Mouse (Mus musculus) liver, embryonic 16.5 days (tissue): ENCODE measurements around the gene Med21. TPM values are rescaled to one million over a fixed set of nuclear protein-coding genes. Genes with fewer than 3 reads are reported as not detected.
A peak's percentile ranks its signal among the peaks of the same experiment; 100 is the strongest.

Experiments used
- ATAC-seq: fragments of 200-750 bp; cut with Nextera tagmentation; 2 replicates; pipeline ENCODE4 v1.8.0; 2017; ENCODE audit warnings: low read depth, mild to moderate bottlenecking, moderate number of reproducible peaks, moderate library complexity
- H3K27ac ChIP-seq: fragments of 300-500 bp; sonication (generic); 2 replicates; pipeline ENCODE4 v1.5.1; 2014; ENCODE audit warnings: mild to moderate bottlenecking, low read length
- H3K27me3 ChIP-seq: fragments of 300-500 bp; sonication (generic); 2 replicates; pipeline ENCODE4 v1.6.1; 2014; ENCODE audit warnings: low read depth, low read length, mixed read lengths; ENCODE audit not compliant: control insufficient read depth, insufficient read depth
- H3K36me3 ChIP-seq: fragments of 300-500 bp; sonication (generic); 2 replicates; pipeline ENCODE4 v1.6.1; 2014; ENCODE audit warnings: mild to moderate bottlenecking; ENCODE audit not compliant: control insufficient read depth, insufficient read depth
- H3K4me1 ChIP-seq: fragments of 300-500 bp; sonication (generic); 2 replicates; pipeline ENCODE4 v1.6.1; 2014; ENCODE audit warnings: low read depth, low read length, mixed read lengths; ENCODE audit not compliant: control insufficient read depth
- H3K4me2 ChIP-seq: fragments of 300-500 bp; sonication (generic); 2 replicates; pipeline ENCODE4 v1.6.1; 2014; ENCODE audit warnings: low read depth, low read length, mixed read lengths
- H3K4me3 ChIP-seq: fragments of 300-500 bp; sonication (generic); 2 replicates; pipeline ENCODE4 v1.5.1; 2014; ENCODE audit warnings: low read depth, mild to moderate bottlenecking, low read length
- H3K9ac ChIP-seq: fragments of 300-500 bp; sonication (generic); 2 replicates; pipeline ENCODE4 v1.6.1; 2014; ENCODE audit warnings: low read depth, low read length
- H3K9me3 ChIP-seq: fragments of 300-500 bp; sonication (generic); replicated peaks from 2 replicates; pipeline ENCODE4 v1.6.1; 2016; ENCODE audit warnings: low read length; ENCODE audit not compliant: control insufficient read depth
- WGBS: fragments of 180-500 bp; shearing (Covaris S2); extraction: QIAGEN DNeasy Blood & Tissue Kit; methylation state at CpG from one replicate; pipeline ENCODE4 v1.1.7; 2014; ENCODE audit not compliant: insufficient replicate concordance; 5-methylcytosine and 5-hydroxymethylcytosine counted together
- polyA plus RNA-seq: library from polyadenylated mRNA; unstranded; fragments of >200 nt; fragmentation: Nextera tagmentation; extraction: Ambion mirVana; gene quantifications from 2 replicates; pipeline ENCODE4 v1.2.1, GENCODE M21; 2015

The Med21 gene
- polyA plus RNA-seq, 1 experiment from 2014 or later = 51.9 TPM

GRCm38 (mm10) chr6:146651431-146651830 lies 9.1 kb downstream of the Med21 start:
- Histone ChIP-seq H3K9me3 (no peaks in the 10 kb centered on the region), H3K27ac (no peak overlapping the region), H3K4me2 (no peak overlapping the region), H3K36me3 (peaks cover 5% of the 10 kb centered on the region), H3K27me3 (no peaks in the 10 kb centered on the region), H3K9ac (no peak overlapping the region), H3K4me1 (no peaks in the 10 kb centered on the region), H3K4me3 (no peak overlapping the region)
- no peak for ATAC-seq

DNA sequence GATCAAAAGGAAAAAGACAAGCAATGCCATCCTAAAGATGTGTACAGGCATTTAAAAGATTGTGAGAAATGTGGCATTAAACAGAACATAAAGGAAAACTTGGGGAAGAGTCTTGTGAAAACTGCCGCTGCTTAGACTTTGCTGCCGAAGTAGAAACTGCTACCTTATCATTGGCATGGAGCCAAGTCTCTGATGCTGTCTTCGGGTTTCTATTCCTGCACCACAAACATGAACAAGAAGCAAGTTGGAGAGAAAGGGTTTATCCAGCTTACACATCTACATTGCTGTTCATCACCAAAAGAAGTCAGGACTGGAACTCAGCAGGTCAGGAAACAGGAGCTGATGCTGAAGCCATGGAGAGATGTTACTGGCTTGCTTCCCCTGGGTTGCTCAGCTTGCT lies 10.8 kb downstream of the Med21 start:
- H3K27me3 ChIP-seq = no peaks in the 10 kb centered on the region
- H3K9ac ChIP-seq = no peak overlapping the region
- WGBS = 53% methylated on average over 3 of the region's 3 CpGs
- H3K27ac ChIP-seq = no peak overlapping the region
- no peaks in the 10 kb centered on the region for H3K9me3 ChIP-seq
- no peak for ATAC-seq
- no peak overlapping the region for H3K4me3 ChIP-seq
- H3K4me1 ChIP-seq = no peaks in the 10 kb centered on the region
- H3K36me3 ChIP-seq = peaks cover 5% of the 10 kb centered on the region
- no peak overlapping the region for H3K4me2 ChIP-seq

- ATAC-seq = no peak
- Histone ChIP-seq H3K36me3 (no peaks in the 10 kb centered on the region), H3K27ac (no peak overlapping the region), H3K27me3 (no peaks in the 10 kb centered on the region), H3K9ac (no peak overlapping the region), H3K4me2 (no peak overlapping the region), H3K4me3 (no peak overlapping the region), H3K4me1 (no peaks in the 10 kb centered on the region), H3K9me3 (no peaks in the 10 kb centered on the region)
- 44% methylated on average over 2 of the region's 2 CpGs for WGBS
Observed at GRCm38 (mm10) chr6:146660591-146660990, 18.2 kb downstream of the Med21 start.

GRCm38 (mm10) chr6:146661655-146662054 lies 19.3 kb downstream of the Med21 start:
- H3K9ac ChIP-seq = no peak overlapping the region
- no peak for ATAC-seq
- H3K9me3 ChIP-seq = no peaks in the 10 kb centered on the region
- H3K27ac ChIP-seq = no peak overlapping the region
- H3K36me3 ChIP-seq = no peaks in the 10 kb centered on the region
- no peaks in the 10 kb centered on the region for H3K27me3 ChIP-seq
- WGBS = 57% methylated on average over 5 of the region's 5 CpGs
- H3K4me1 ChIP-seq = no peaks in the 10 kb centered on the region
- no peak overlapping the region for H3K4me2 ChIP-seq
- H3K4me3 ChIP-seq = no peak overlapping the region

DNA sequence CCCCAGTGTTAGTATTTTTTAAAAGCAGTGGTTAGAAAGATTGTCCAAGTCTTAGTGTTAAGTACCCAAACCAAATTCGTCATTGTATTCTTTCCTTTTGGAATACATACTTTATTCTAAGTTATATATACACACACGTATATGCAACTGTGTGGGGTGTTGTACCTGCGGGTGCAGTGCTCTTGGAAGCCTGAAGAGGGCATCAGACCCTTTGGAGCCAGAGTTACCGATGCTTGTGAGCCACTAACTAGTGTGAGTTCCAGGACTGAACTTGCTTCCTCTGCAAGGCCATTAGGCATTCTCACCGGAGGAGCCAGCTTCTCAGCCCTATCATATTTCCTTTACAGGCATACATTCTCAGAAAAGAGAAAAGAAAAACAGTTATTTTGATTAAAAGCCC lies 20.3 kb downstream of the Med21 start:
- WGBS = 15% methylated on average over 5 of the region's 5 CpGs
- Histone ChIP-seq H3K9ac (no peak overlapping the region), H3K4me3 (no peak overlapping the region), H3K4me2 (no peak overlapping the region), H3K36me3 (no peaks in the 10 kb centered on the region), H3K27ac (no peak overlapping the region), H3K9me3 (no peaks in the 10 kb centered on the region), H3K27me3 (no peaks in the 10 kb centered on the region), H3K4me1 (no peaks in the 10 kb centered on the region)
- ATAC-seq = no peak

DNA sequence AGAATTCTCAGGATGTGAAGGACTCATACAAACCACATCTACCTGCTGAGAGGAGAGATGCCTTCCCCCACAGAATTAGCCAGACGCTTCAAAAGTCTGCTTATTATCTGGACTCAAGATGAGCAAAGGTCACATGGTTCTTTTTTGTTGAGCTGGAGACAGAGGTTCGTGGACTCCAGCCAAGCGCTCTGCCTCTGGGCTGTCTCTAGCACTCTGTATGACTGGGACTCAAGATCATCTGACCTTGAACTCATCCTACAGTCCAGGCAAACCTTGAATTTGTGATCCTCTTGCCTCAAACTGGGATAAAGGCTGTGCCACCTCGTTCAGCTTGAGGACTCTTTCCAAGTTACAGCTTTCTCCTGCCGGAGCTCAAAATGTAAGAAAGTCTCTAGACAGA lies 21.8 kb downstream of the Med21 start:
- Histone ChIP-seq H3K9ac (no peak overlapping the region), H3K9me3 (no peaks in the 10 kb centered on the region), H3K27me3 (no peaks in the 10 kb centered on the region), H3K36me3 (no peaks in the 10 kb centered on the region), H3K4me2 (no peak overlapping the region), H3K4me3 (no peak overlapping the region), H3K27ac (no peak overlapping the region), H3K4me1 (no peaks in the 10 kb centered on the region)
- ATAC-seq = no peak
- 57% methylated on average over 5 of the region's 5 CpGs for WGBS

DNA sequence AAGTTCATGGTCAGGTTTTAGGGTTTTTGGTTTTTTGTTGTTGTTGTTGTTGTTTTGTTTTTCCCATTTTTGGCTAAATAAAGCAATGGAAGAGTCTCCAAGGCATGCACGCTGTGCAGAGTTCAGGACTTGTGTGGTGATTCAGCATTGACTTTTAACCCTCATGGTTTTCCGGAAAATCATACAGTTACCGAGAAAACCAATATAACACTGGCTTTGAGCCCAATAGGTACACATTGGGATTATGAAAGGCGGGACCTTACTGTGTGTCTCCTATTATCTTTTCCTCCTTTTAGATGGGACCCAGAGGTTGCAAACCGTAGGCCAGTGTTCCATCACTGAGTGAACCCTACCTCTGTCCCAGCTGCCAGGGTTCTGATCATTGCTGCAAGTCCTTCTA lies 22.6 kb downstream of the Med21 start:
- Histone ChIP-seq H3K4me3 (no peak overlapping the region), H3K4me2 (no peak overlapping the region), H3K27ac (no peak overlapping the region), H3K9ac (no peak overlapping the region), H3K9me3 (no peaks in the 10 kb centered on the region), H3K27me3 (no peaks in the 10 kb centered on the region), H3K36me3 (no peaks in the 10 kb centered on the region), H3K4me1 (no peaks in the 10 kb centered on the region)
- no peak for ATAC-seq
- WGBS = 67% methylated on average over 5 of the region's 5 CpGs

DNA sequence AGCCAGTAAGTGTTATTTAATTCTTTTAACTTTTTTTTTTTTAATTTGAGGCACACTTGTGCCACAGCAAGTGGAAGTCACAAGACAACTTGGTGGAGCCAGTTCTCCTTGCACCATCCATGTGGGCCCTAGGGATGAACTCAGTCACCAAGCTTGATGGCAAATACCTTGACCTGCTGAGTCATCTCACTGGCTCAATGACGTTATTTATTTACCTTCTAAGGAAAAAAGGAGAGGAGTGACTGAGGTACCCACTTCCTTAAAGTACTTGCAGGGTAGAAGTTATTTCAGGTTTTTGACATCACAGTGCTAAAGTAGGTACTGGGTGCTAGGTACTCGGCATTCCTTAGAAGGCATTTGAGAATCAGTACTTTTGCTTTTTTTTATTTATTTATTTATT lies 23.1 kb downstream of the Med21 start:
- 0 out of 2 replicates have a peak, but pooled peaks have one; percentile 37 for ATAC-seq
- H3K4me3 ChIP-seq = no peak overlapping the region
- no peaks in the 10 kb centered on the region for H3K27me3 ChIP-seq
- no peaks in the 10 kb centered on the region for H3K36me3 ChIP-seq
- no peak overlapping the region for H3K9ac ChIP-seq
- no peaks in the 10 kb centered on the region for H3K4me1 ChIP-seq
- H3K27ac ChIP-seq = no peak overlapping the region
- H3K9me3 ChIP-seq = peaks cover under 1% of the 10 kb centered on the region
- no peak overlapping the region for H3K4me2 ChIP-seq
- WGBS = 35% methylated on average over 2 of the region's 2 CpGs

GRCm38 (mm10) chr6:146666811-146667210 lies 24.5 kb downstream of the Med21 start:
- Histone ChIP-seq H3K4me2 (no peak overlapping the region), H3K27ac (no peak overlapping the region)
- 44% methylated on average over 6 of the region's 6 CpGs for WGBS

GRCm38 (mm10) chr6:146668606-146669005 lies 26.3 kb downstream of the Med21 start:
- H3K36me3 ChIP-seq = no peaks in the 10 kb centered on the region
- no peak overlapping the region for H3K4me2 ChIP-seq
- no peak overlapping the region for H3K4me3 ChIP-seq
- no peak overlapping the region for H3K27ac ChIP-seq
- no peaks in the 10 kb centered on the region for H3K4me1 ChIP-seq
- H3K27me3 ChIP-seq = no peaks in the 10 kb centered on the region
- no peak overlapping the region for H3K9ac ChIP-seq
- H3K9me3 ChIP-seq = peaks cover 2% of the 10 kb centered on the region
- ATAC-seq = no peak

More at GRCm38 (mm10) chr6:146666811-146667210, 24.5 kb downstream of the Med21 start:
- H3K36me3 ChIP-seq = no peaks in the 10 kb centered on the region
- no peaks in the 10 kb centered on the region for H3K4me1 ChIP-seq
- H3K4me3 ChIP-seq = no peak overlapping the region
- H3K27me3 ChIP-seq = no peaks in the 10 kb centered on the region
- H3K9me3 ChIP-seq = peaks cover 2% of the 10 kb centered on the region
- no peak overlapping the region for H3K9ac ChIP-seq
- no peak for ATAC-seq
